Mouse (Mus musculus): Measurements from ENCODE around the gene Dhx40. TPM values are rescaled to one million over a fixed set of nuclear protein-coding genes. Genes with fewer than 3 reads are reported as not detected.
A peak's percentile ranks its signal among the peaks of the same experiment; 100 is the strongest.
"Not testable (repeated sequence)": the region's sequence is repeated elsewhere in the genome, so short reads cannot be mapped to it uniquely, and the experiment has no call there.

Gene Dhx40
- total RNA-seq, 2 experiments from 2014 or later, result 9.8 to 11.1 TPM

DNA sequence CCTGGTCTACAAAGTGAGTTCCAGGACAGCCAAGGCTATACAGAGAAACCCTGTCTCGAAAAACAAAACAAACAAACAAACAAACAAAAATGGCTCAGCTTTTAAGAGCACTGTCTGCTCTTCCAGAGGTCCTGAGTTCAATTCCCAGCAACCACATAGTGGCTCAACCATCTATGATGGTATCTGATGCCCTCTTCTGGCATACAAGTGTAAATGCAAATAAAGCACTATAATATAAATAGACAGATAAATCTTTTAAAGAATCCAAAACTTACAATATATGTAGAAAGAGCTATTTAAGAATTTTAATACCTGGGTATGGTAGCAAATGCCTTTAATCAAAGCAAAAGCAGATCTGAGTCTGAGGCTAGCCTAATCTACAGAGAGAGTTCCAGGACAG is 69.2 kb downstream of the Dhx40 start:
- peak overlapping the region; percentile 24; the same call in 1 of the 2 replicates for H3K27ac ChIP-seq
- H3K4me3 ChIP-seq; intact Hi-C loops (cut with DNase I); DNase-seq: not testable (repeated sequence)
- peak; percentile 33 for TF ChIP-seq CTCF (IDR thresholded peaks at IDR 0.05)

DNA sequence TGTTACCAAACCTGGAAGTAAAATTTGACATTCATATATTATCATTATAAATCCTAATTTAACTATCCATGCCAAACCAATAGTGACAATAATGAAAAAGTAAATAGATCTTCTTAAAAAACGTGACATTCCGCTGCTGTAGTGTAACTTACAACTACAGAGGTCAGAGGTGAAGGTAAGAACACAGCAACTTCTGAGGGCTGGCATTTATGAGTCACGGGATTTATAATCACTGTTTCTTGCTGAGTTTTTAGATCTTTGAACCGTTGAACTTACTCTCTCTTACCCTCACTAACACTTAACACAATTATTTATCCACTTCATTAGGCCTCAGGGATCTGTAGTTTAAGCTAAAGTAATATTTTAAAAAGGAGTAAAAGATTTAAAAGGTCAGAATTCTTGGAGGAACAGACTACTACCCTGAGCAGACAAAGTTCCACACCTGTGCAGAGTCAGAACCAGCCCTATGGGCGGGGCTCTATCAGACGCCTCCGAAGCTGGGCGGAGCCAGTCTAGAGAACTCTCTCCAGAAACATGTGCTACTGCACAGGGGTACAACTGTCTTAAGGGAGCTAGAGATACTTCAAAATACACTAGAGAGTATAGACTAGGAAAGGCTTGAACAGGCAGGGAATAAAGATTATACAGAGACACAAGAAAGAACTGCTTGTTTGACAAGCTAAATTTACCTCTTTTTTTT is 70.1 kb downstream of the Dhx40 start:
- peak overlapping the region; percentile 35; the same call in 1 of the 2 replicates for H3K27ac ChIP-seq

DNA sequence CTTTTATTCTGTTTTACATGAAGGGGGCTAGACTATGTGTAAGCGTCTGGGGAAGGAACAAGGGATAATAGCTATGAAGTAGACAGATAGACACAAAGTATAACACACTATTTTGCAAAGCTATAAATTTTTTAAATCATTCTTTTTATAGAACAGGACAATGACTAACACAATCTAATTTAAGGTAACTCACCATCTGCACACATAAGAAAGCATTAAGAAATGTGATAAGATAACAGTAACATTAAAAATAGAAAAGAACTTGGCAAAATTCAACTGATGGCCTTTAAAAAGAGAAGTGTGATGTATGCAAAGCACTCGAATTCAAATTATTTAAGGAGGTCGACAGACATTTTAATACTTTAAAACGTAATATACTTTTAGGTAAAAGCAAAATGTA is 72.6 kb downstream of the Dhx40 start:
- H3K27ac ChIP-seq, result peak overlapping the region; percentile 48

More for the DNA sequence above, 70.1 kb downstream of the Dhx40 start:
- no peak overlapping the region for H3K4me3 ChIP-seq
- no peak for DNase-seq
- intact Hi-C loops (cut with DNase I), result no loop called here
- no peak for TF ChIP-seq CTCF (IDR thresholded peaks at IDR 0.05)

GRCm38 (mm10) chr11:86734241-86734939 is 73.2 kb downstream of the Dhx40 start:
- intact Hi-C loops (cut with DNase I), result no loop called here
- TF ChIP-seq CTCF (IDR thresholded peaks at IDR 0.05), result no peak
- Histone ChIP-seq H3K27ac (peak overlapping the region; percentile 48), H3K4me3 (no peak overlapping the region; the same call in 1 of the 2 replicates)
- no peak for DNase-seq

More for the DNA sequence above, 72.6 kb downstream of the Dhx40 start:
- no peak for DNase-seq
- no peak overlapping the region; the same call in 1 of the 2 replicates for H3K4me3 ChIP-seq
- TF ChIP-seq CTCF (IDR thresholded peaks at IDR 0.05), result no peak
- intact Hi-C loops (cut with DNase I), result no loop called here

DNA sequence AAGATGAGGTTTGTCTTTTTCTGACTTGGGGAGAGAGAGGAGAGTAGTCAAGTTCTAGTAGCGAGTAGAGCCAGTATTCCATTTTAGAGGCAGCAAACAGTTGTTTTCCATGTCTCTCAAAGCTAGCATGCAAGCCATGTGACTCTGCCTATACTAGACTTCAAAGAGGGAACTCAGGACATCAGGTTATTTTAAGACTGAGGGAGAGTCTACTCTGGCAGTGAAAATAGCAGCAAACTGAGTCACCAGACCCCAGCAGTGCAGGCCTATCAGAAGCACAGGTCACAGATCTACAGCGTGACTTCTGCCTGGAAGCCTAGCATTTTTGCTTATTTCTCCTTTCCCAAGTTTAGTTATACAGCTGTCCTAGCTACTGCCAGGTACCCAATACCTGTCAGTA is 76.1 kb downstream of the Dhx40 start:
- Histone ChIP-seq H3K4me3 (peak overlapping the region; percentile 9; the same call in 1 of the 2 replicates), H3K27ac (peak overlapping the region; percentile 94)
- no peak for TF ChIP-seq CTCF (IDR thresholded peaks at IDR 0.05)
- intact Hi-C loops (cut with DNase I), result no loop called here
- peak; percentile 22 for DNase-seq

DNA sequence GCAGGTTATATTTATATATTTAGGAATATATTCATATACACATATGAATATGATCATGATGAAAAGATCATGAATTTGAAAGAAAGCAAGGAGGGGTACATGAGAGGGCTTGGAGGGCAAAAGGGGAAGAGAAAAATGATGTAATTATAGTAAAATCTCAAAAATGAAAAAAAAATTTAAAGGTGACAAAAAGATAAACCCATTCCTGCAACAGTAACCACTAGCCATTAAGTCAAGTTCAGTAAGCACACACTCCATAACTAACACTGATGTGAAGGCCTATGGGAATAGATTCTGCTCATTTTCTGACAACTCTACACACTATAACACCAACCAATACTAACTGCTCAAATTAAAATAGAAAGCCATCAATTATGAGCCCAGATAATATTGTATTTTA is 81.9 kb downstream of the Dhx40 start:
- TF ChIP-seq CTCF (IDR thresholded peaks at IDR 0.05), result no peak
- intact Hi-C loops (cut with DNase I), result no loop called here
- H3K4me3 ChIP-seq, result no peak overlapping the region

DNA sequence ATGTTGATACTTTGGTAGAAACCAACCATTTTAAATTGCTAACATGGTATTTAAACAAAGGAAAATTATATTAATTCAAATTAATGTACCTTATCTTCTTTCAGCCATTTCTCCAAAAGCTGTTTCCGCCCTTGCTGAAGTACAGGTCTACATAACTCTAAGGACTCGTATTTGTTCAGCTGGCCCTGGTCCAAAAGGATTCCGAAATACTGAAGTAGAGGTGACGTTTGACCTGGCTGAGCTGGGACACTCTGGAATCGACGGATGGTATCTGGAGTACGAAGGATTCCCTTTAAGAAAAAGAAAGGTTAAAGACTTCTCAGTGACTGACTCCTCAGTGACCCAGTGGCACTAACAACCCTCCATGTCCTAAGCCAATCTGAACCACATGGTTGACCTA is 82.6 kb downstream of the Dhx40 start:
- no peak for DNase-seq
- H3K4me3 ChIP-seq, result no peak overlapping the region
- intact Hi-C loops (cut with DNase I), result no loop called here
- TF ChIP-seq CTCF (IDR thresholded peaks at IDR 0.05), result no peak
- no peak overlapping the region; the same call in 1 of the 2 replicates for H3K27ac ChIP-seq

More for the DNA sequence above, 81.9 kb downstream of the Dhx40 start:
- no peak overlapping the region; the same call in 1 of the 2 replicates for H3K27ac ChIP-seq
- DNase-seq, result no peak

GRCm38 (mm10) chr11:86724004-86724403 is 83.5 kb downstream of the Dhx40 start:
- H3K4me3 ChIP-seq, result no peak overlapping the region
- no peak overlapping the region for H3K27ac ChIP-seq
- DNase-seq, result no peak
- intact Hi-C loops (cut with DNase I), result no loop called here
- TF ChIP-seq CTCF (IDR thresholded peaks at IDR 0.05), result no peak

- Histone ChIP-seq H3K27ac (peak overlapping the region; percentile 4; the same call in 1 of the 2 replicates), H3K4me3 (no peak overlapping the region)
- intact Hi-C loops (cut with DNase I), result no loop called here
- TF ChIP-seq CTCF (IDR thresholded peaks at IDR 0.05), result no peak
- DNase-seq, result peak; percentile 20
Observed at GRCm38 (mm10) chr11:86719390-86719789, 88.2 kb downstream of the Dhx40 start.

Other genes starting within 250 kb of the Dhx40 start
- 100 to 1,000 TPM in 1 of 2 experiments, 10 to 100 TPM in 1; 84.0 to 115 TPM for gene Vmp1, start 123.9 kb downstream of the Dhx40 start, total RNA-seq (2021)
- gene Ptrh2, start 123.8 kb downstream of the Dhx40 start, total RNA-seq (2021), result 1 to 10 TPM; 6.0 to 7.9 TPM
- 100 to 1,000 TPM; 134 to 136 TPM for gene Cltc, start 50.2 kb downstream of the Dhx40 start, total RNA-seq (2021)
- gene Ypel2, start 186.0 kb upstream of the Dhx40 start, total RNA-seq (2021), result 10 to 100 TPM in 1 of 2 experiments, 1 to 10 TPM in 1; 4.5 to 11.6 TPM